Mouse (Mus musculus) kidney, adult 2 months (tissue): Measurements from ENCODE around the gene Gnpnat1.

Experiments used
- CTCF ChIP-seq: fragments of 200-500 bp; conservative IDR thresholded peaks from 2 replicates; pipeline ENCODE4 v1.5.1; 2011; ENCODE audit warnings: low read depth, mild to moderate bottlenecking, control low read depth, low read length, moderate library complexity, mixed read lengths; ENCODE audit not compliant: insufficient read depth, insufficient read length
- POLR2A ChIP-seq: fragments of 200-500 bp; IDR thresholded peaks from one replicate; pipeline ENCODE4 v1.6.1; 2011; ENCODE audit warnings: low read depth, low read length, control low read depth

DNA sequence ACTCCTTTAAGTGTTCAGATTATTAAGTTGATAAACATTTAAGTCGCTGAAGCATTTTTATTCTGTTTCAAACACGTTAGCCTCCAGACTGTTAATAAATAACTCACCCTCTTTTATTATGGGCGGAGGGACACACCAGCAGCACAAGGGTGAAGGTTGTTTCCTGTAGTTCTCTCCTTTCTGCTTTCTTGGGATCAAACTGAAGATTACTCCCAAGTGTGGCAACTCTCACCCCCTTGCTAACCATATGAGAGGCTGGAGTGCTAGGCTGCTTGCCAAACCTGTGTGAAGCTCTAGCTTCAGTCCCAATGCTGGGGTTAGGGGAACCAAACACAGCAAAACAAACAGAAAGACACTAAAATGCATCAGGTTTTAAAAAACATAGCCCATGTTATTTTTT is 25.9 kb downstream of the Gnpnat1 start:
- no peak for TF ChIP-seq CTCF
- no peak for TF ChIP-seq POLR2A
